Comparison of ENCODE assay signal across 9 mouse cellular contexts in the genomic region with DNA sequence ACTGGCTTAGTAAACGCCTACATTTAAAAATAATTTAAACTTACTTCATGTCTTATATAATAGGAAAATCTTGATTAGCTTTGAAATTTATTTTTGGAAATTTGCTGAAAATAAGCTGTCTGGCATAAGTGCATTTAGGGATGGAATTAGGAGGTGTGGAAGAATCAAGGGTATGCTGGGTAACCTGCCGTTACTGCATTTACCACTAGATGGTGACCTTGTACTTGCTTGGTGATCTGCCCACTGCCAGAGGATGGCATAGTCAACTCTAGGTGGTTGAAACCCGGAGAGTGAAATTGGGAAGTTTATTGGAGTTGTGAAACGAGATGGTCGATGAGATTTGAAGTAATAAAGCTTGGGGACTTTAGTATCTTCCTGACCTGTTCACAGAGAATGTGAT.
DNase-seq lines count a peak whose midpoint lies in the region; ATAC-seq and TF ChIP-seq lines count a peak whose summit lies in the region.
"Had no signal": no experiment of that assay in that cellular context is flagged by ENCODE, and none has a peak within 500 bp of the region (broad histone marks: within the 10 kb centered on the region; RNA-seq: fewer than 3 reads in every experiment).

No protein-coding gene starts in this region.

- no peaks in the 10 kb centered on the region for H3K36me3 ChIP-seq in spleen, adult 2 months (ENCODE audit: control insufficient read depth, insufficient read depth, low read length)
- no peaks in the 10 kb centered on the region for H3K36me3 ChIP-seq in forebrain, embryonic 12.5 days (replicated peaks)
- H3K36me3 ChIP-seq in intestine, postnatal 0 days (ENCODE audit: control insufficient read depth, insufficient read depth): no peaks in the 10 kb centered on the region
- H3K36me3 ChIP-seq in limb, embryonic 13.5 days: no peaks in the 10 kb centered on the region

- H3K27me3 ChIP-seq in spleen, adult 2 months (ENCODE audit: control insufficient read depth, insufficient read depth, low read length): no peaks in the 10 kb centered on the region
- no peaks in the 10 kb centered on the region for H3K27me3 ChIP-seq in forebrain, embryonic 12.5 days
- no peaks in the 10 kb centered on the region for H3K27me3 ChIP-seq in intestine, postnatal 0 days (replicated peaks; ENCODE audit: control insufficient read depth, insufficient read depth, low read length)
- peaks cover 4% of the 10 kb centered on the region; the same call in 1 of the 2 replicates for H3K27me3 ChIP-seq in limb, embryonic 13.5 days

- no peak overlapping the region for H3K27ac ChIP-seq in spleen, adult 2 months (ENCODE audit: insufficient read depth, low read length)
- no peak overlapping the region for H3K27ac ChIP-seq in bone marrow, adult 2 months (ENCODE audit: control insufficient read depth, insufficient read depth, low read depth, low read length, poor library complexity)
- no peak overlapping the region for H3K27ac ChIP-seq in forebrain, embryonic 12.5 days
- H3K27ac ChIP-seq in intestine, postnatal 0 days (ENCODE audit: low read depth, low read length): no peak overlapping the region
- no peak overlapping the region for H3K27ac ChIP-seq in limb, embryonic 13.5 days

- peak; percentile 10; the same call in 1 of the 2 replicates for TF ChIP-seq CTCF in spleen, adult 2 months (IDR thresholded peaks at IDR 0.05; ENCODE audit: extremely low read depth, insufficient read depth, insufficient read length, insufficient replicate concordance)
- TF ChIP-seq CTCF in bone marrow, adult 2 months (IDR thresholded peaks at IDR 0.05; ENCODE audit: control insufficient read depth, insufficient read depth, low read length): peak; percentile 39; the same call in 1 of the 2 replicates
- TF ChIP-seq CTCF in intestine, postnatal 0 days (IDR thresholded peaks at IDR 0.05; ENCODE audit: low read depth): peak; percentile 86

- no peak for TF ChIP-seq POLR2A in spleen, adult 2 months (IDR thresholded peaks at IDR 0.05; ENCODE audit: low read depth, low read length)
- TF ChIP-seq POLR2A in bone marrow, adult 2 months (IDR thresholded peaks at IDR 0.05; ENCODE audit: borderline replicate concordance, control insufficient read depth, low read depth, low read length): no peak

- H3K4me2 ChIP-seq in forebrain, embryonic 12.5 days: no peak overlapping the region
- no peak overlapping the region for H3K4me2 ChIP-seq in intestine, postnatal 0 days (replicated peaks; ENCODE audit: low read depth)
- H3K4me2 ChIP-seq in limb, embryonic 13.5 days (replicated peaks): no peak overlapping the region

- H3K4me3 ChIP-seq in spleen, adult 2 months (ENCODE audit: extremely low read depth, insufficient read depth, insufficient read length): no peak overlapping the region
- no peak overlapping the region for H3K4me3 ChIP-seq in bone marrow, adult 2 months (replicated peaks; ENCODE audit: control insufficient read depth, low read depth, low read length)
- H3K4me3 ChIP-seq in forebrain, embryonic 12.5 days (replicated peaks): no peak overlapping the region
- no peak overlapping the region for H3K4me3 ChIP-seq in intestine, postnatal 0 days (ENCODE audit: low read depth, low read length)
- no peak overlapping the region for H3K4me3 ChIP-seq in limb, embryonic 13.5 days
- H3K4me3 ChIP-seq: erythroblast, embryonic 14.5 days had no signal

- no peak overlapping the region for H3K9ac ChIP-seq in forebrain, embryonic 12.5 days
- H3K9ac ChIP-seq in intestine, postnatal 0 days (ENCODE audit: low read depth, low read length): no peak overlapping the region
- H3K9ac ChIP-seq in limb, embryonic 13.5 days: no peak overlapping the region

- no peak for DNase-seq in spleen, adult 2 months (ENCODE audit: low read depth in 1 of 2, low spot score in 2 of 2)
- DNase-seq in spleen, postnatal 14 days (ENCODE audit: low spot score in 2 of 2): no peak
- peak; percentile 60 for DNase-seq in retina, postnatal 1 day
- no peak for DNase-seq in spleen, postnatal 36 days (ENCODE audit: low spot score in 2 of 2)

- ATAC-seq in forebrain, embryonic 12.5 days (ENCODE audit: low FRiP score): peak; percentile 76; the same call in 1 of the 2 replicates
- no peak for ATAC-seq in intestine, postnatal 0 days
- ATAC-seq in limb, embryonic 13.5 days (ENCODE audit: low FRiP score, low read depth): peak; percentile 67; the same call in 1 of the 2 replicates

- H3K9me3 ChIP-seq in forebrain, embryonic 12.5 days: no peaks in the 10 kb centered on the region
- H3K9me3 ChIP-seq in intestine, postnatal 0 days (ENCODE audit: control insufficient read depth): no peaks in the 10 kb centered on the region
- no peaks in the 10 kb centered on the region for H3K9me3 ChIP-seq in limb, embryonic 13.5 days

- WGBS in spleen, adult 2 months: 11% methylated on average over 5 of the region's 5 CpGs
- 4% methylated on average over 5 of the region's 5 CpGs for WGBS in bone marrow, adult 2 months
- 44% methylated on average over 5 of the region's 5 CpGs for WGBS in forebrain, embryonic 12.5 days
- WGBS in intestine, postnatal 0 days: 28% methylated on average over 5 of the region's 5 CpGs
- WGBS in limb, embryonic 13.5 days: 20% methylated on average over 5 of the region's 5 CpGs

- H3K4me1 ChIP-seq in spleen, adult 2 months (ENCODE audit: control insufficient read depth, insufficient read depth, insufficient read length): no peaks in the 10 kb centered on the region
- no peaks in the 10 kb centered on the region for H3K4me1 ChIP-seq in bone marrow, adult 2 months (ENCODE audit: control insufficient read depth, insufficient read depth, low read length)
- H3K4me1 ChIP-seq in forebrain, embryonic 12.5 days: no peaks in the 10 kb centered on the region
- no peaks in the 10 kb centered on the region for H3K4me1 ChIP-seq in intestine, postnatal 0 days (replicated peaks; ENCODE audit: control insufficient read depth, insufficient read depth, low read length)
- no peaks in the 10 kb centered on the region for H3K4me1 ChIP-seq in limb, embryonic 13.5 days

Comparison
In these comparisons a context has a peak if more than half of its experiments do, and no peak if none do; other contexts are left out.
1. CTCF ChIP-seq: peak in every context shown above with its lines; median percentile 86 in intestine, postnatal 0 days; 39 in bone marrow, adult 2 months; 10 in spleen, adult 2 months.